Mouse (Mus musculus): ENCODE measurements at regions not wholly inside any gene's neighbourhood (a gene's known extent, or its start where the extent isn't known, plus 50 kb on each side); places are given as distances from the start of the nearest gene placed in this dataset.
"Not testable (repeated sequence)": the region's sequence is repeated elsewhere in the genome, so short reads cannot be mapped to it uniquely, and the experiment has no call there.

- no peak for DNase-seq (ENCODE audit: low spot score in 2 of 2)
Measured at GRCm38 (mm10) chr4:23787417-23788204, 708.6 kb upstream of the Mms22l start.

- DNase-seq (ENCODE audit: low spot score in 2 of 2) = no peak
Measured at GRCm38 (mm10) chr4:23823516-23823915, 672.7 kb upstream of the Mms22l start.

GRCm38 (mm10) chr4:23826885-23827284, 669.4 kb upstream of the Mms22l start:
- peak; percentile 11 to 22 for DNase-seq (ENCODE audit: low spot score in 2 of 2)

- DNase-seq (ENCODE audit: low spot score in 2 of 2) = peak; percentile 10 to 16
Measured at GRCm38 (mm10) chr4:23832385-23833164, 663.7 kb upstream of the Mms22l start.

GRCm38 (mm10) chr4:23843609-23844287, 652.5 kb upstream of the Mms22l start:
- no peak for DNase-seq (ENCODE audit: low spot score in 2 of 2)

DNA sequence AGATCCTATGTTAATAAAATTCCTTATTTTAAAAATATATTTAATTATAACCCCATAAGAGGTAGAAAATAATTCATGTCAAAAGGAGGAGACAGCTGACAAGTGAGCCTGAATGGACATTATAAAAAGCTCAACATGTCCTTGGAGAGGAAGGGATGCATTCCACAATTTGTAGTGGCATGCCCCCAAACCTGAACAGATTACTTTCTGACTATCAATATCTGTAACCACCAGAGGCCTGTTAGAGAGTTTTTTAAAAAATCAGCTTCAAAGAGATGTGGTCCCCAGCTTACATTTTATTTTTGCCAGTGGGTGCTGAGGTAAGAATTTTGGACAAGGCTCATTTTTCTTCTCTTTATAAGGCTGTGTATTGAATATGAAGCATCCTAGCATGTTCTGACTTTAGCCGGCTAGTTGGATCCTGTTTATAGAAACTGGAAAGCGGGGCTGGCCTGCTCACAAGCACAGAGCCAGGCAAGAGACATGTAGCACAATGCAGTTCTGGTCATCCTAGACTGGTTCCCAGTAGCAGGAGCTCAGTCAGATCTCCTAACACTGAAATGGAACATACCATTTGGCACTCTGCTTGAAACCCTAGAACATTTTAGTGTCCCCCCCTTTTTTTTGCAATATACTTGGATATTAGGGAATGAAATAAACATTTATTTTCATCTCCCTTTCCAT, 651.8 kb upstream of the Mms22l start:
- no peak for DNase-seq (ENCODE audit: low spot score in 2 of 2)

GRCm38 (mm10) chr4:23845263-23845662, 651.0 kb upstream of the Mms22l start:
- no peak for DNase-seq (ENCODE audit: low spot score in 2 of 2)

DNA sequence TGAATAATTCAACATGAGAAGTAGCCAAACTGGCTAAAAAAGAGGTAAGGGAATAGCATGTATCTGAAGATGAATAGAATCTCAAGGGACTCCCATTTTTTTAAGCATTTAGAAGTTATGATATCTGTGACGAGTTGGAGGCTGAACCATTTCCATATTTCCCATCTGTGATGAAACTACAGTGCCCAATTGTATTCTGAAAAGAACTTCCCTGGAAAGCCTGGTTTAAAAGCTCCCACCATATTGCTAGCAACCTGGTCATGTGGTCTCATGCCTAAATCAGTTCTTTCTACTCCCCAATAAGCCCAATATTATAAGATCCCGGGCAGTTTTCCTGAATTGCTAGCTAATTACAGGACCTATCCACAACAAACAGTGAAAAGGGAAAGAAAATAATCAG, 645.6 kb upstream of the Mms22l start:
- DNase-seq (ENCODE audit: low spot score in 2 of 2) = no peak

DNA sequence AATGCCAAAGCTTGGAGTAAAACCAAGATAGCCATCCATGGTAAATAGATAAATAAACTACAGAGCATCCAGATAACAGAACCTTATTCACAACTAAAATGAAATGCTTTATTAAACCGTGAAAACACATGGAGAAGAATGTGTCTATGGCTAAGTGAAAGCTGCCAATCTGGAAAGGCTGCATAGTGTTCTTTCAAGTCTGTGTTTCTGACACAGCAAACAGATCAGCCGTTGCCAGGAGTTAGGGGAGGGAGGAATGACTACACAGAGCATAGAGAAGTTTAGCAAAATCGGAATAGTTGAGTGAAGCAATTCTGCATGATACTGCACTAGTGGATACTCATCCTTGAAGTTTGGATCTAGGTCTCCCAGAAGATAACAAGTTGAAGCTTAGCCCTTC, 633.8 kb upstream of the Mms22l start:
- DNase-seq (ENCODE audit: low spot score in 2 of 2) = no peak

DNA sequence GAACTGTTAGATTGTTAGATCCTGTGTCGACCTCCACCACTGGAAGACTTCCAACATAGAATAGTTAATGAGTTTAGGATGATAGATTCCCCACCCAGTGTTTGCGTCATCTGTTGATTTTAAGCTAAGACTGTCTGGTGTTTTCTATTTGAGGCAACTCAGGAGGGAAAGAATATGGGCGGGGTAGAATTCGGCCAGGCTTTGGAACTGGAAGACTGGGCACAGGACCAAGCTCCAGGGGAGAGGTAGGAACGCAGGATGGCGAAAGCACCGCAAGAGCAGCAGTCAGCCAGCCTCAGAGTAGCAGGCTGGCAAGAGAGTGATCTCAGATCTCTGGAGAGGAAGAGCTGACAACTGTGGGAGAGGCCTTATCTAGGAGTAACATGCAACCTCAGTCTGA, 616.2 kb upstream of the Mms22l start:
- DNase-seq (ENCODE audit: low spot score in 2 of 2) = no peak

DNA sequence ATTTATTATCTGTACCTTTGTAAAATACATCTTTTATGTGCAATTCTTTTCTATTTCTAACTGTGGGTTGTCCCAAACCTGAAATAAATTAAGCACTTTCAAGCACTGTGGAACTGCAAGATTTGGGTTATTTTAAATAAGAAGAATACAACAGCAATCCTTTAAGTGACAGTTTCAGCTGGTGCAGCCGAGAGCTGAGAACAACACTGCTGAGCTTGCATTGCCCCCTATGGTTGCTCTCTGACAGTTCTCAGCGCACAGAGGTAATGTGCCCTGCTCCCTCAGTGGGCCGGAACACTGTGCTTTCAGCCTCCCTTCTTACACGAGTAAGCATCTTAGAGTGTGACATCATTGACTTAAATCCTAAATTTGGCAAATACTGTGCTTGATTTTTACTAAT, 582.9 kb upstream of the Mms22l start:
- peak; percentile 6 to 15 for DNase-seq (ENCODE audit: low spot score in 2 of 2)

- DNase-seq (ENCODE audit: low spot score in 2 of 2) = no peak
Measured at GRCm38 (mm10) chr4:23913822-23914221, 582.4 kb upstream of the Mms22l start.

DNA sequence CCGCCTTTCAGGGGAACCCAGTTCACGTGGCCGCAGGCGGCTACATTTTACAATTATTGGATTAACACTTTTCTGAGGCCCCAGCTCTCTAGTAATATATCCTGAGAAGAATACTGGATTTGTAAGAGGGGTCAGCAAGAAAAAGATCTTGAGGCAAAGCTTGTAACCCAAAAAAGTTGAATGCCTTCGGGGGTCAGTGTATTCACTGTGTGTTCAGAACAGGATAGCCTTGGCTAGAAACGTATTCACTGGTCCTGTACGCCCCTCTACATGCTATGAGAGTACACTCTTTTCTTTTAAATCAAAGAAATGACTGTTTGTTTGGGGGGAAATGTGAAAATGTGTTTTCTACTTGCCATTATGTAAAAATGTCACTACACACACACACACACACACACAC, 581.8 kb upstream of the Mms22l start:
- DNase-seq (ENCODE audit: low spot score in 2 of 2) = no peak

GRCm38 (mm10) chr4:23921520-23921919, 574.7 kb upstream of the Mms22l start:
- peak in 1 of 2 experiments; percentile 3 for DNase-seq (ENCODE audit: low spot score in 2 of 2)

DNA sequence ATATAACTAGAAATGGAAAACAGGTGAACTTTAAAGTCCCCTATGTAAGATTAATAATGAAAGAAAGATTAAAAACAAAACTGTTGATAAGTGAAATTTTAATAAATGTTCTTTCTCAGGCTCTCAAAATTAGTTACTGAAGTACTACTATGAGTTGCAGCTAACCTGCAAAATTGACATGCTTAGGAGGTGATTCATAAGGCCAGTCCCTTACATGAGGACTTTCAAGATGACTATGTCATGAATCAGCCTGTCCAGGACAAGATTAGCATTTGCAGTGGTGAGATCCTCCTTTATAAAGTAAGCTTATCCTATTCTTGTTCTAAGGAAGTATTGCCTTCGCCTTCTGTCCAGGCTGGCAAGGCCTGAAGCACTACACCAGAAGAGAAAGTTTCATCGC, 542.1 kb upstream of the Mms22l start:
- DNase-seq (ENCODE audit: low spot score in 2 of 2) = no peak

GRCm38 (mm10) chr4:23982193-23982592, 514.1 kb upstream of the Mms22l start:
- not testable (repeated sequence) for DNase-seq (ENCODE audit: low spot score in 2 of 2)

DNA sequence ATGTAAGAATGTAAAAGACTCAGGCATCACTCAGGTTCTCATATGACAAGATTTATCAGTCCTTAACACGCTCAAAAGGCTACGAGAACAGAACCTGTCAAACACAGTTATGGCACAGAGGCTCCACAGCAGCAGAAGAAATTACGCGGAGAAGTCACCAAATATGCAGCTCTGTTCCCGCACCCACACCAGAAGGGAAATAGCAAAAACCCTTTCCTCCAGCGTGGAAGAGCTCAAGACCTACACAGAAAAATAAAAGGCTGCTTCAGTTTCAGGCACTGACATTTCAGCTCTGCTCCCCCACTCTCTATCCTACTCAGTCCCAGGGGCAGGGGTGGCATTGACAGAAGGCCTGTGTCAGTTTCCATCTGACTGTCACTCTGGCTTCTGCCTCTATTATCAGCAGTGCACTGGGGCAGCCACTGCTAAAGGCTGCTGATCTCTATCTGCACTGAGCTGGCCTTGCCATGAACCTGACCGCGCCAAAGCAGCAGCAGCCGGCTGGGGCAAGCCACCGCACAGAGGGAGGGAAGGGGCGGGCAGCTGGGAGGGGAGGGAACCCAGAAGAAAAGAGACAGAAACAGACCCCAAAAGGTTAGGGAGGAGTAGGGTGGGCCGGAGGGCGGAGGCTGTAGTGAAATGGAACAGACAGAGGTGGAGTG, 513.3 kb upstream of the Mms22l start:
- DNase-seq (ENCODE audit: low spot score in 2 of 2) = peak; percentile 20 to 28

GRCm38 (mm10) chr4:23983452-23983805, 512.8 kb upstream of the Mms22l start:
- peak; percentile 11 for DNase-seq (ENCODE audit: low spot score in 2 of 2)

DNA sequence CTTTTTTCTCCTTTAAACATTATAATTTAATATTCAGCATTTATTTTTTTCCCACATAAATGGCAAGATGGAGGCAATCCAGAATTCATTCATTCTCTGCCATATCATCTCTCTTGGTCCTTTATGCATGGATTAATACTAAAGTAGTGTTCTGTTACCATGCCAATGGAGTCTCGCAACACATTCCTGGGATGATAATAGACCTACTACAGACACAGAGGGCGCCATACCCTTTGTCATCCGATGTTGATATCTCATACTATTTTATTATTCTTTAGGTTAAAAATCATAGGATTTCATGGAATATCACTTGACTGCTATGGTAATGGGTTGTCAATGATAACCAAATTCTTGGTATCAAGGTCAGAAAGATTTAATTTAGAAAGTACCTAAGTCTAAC, 512.2 kb upstream of the Mms22l start:
- DNase-seq (ENCODE audit: low spot score in 2 of 2) = no peak

- DNase-seq (ENCODE audit: low spot score in 2 of 2) = no peak
Measured at GRCm38 (mm10) chr4:23985956-23986355, 510.3 kb upstream of the Mms22l start.

GRCm38 (mm10) chr4:23993823-23994222, 502.4 kb upstream of the Mms22l start:
- no peak for DNase-seq (ENCODE audit: low spot score in 2 of 2)

Data from frontal cortex, postnatal 36 days (tissue).